Mouse (Mus musculus) Muller cell, postnatal 12 days (primary cell): ENCODE results near the gene Tti1.

Experiments used
- DNase-seq: peaks from one replicate; pipeline ENCODE4 v3.0.0-alpha.2; 2015; ENCODE audit errors: inconsistent ontology term

Gene Tti1

GRCm38 (mm10) chr2:158039662-158040061 lies 11.4 kb upstream of the Tti1 start:
- DNase-seq: no peak

- no peak for DNase-seq
These were observed 9.3 kb upstream of the Tti1 start for GRCm38 (mm10) chr2:158037571-158037970.

GRCm38 (mm10) chr2:158036953-158037352 lies 8.7 kb upstream of the Tti1 start:
- no peak for DNase-seq

GRCm38 (mm10) chr2:158036408-158036807 lies 8.2 kb upstream of the Tti1 start:
- no peak for DNase-seq

GRCm38 (mm10) chr2:158035813-158036212 lies 7.6 kb upstream of the Tti1 start:
- DNase-seq: no peak

GRCm38 (mm10) chr2:158030007-158030406 lies 1.8 kb upstream of the Tti1 start:
- DNase-seq: no peak

GRCm38 (mm10) chr2:158027855-158028353 lies 329 bp downstream of the Tti1 start:
- DNase-seq: no peak

- no peak for DNase-seq
These were observed 10.9 kb downstream of the Tti1 start for GRCm38 (mm10) chr2:158017330-158017729.

- no peak for DNase-seq
These were observed 15.6 kb downstream of the Tti1 start for GRCm38 (mm10) chr2:158012608-158013007.

- no peak for DNase-seq
These were observed 18.9 kb downstream of the Tti1 start for GRCm38 (mm10) chr2:158009373-158009772.

- no peak for DNase-seq
These were observed 22.6 kb downstream of the Tti1 start for GRCm38 (mm10) chr2:158005641-158006040.

- no peak for DNase-seq
These were observed 23.6 kb downstream of the Tti1 start for GRCm38 (mm10) chr2:158004620-158005019.

GRCm38 (mm10) chr2:157998817-157999216 lies 29.4 kb downstream of the Tti1 start:
- no peak for DNase-seq

GRCm38 (mm10) chr2:157992501-157992900 lies 35.7 kb downstream of the Tti1 start:
- DNase-seq: no peak

GRCm38 (mm10) chr2:157991026-157991425 lies 37.2 kb downstream of the Tti1 start:
- DNase-seq: no peak

GRCm38 (mm10) chr2:157989946-157990345 lies 38.3 kb downstream of the Tti1 start:
- DNase-seq: peak; percentile 11

GRCm38 (mm10) chr2:157988416-157989190 lies 39.6 kb downstream of the Tti1 start:
- no peak for DNase-seq

GRCm38 (mm10) chr2:157986235-157986634 lies 42.0 kb downstream of the Tti1 start:
- DNase-seq: no peak

GRCm38 (mm10) chr2:157985611-157986010 lies 42.6 kb downstream of the Tti1 start:
- DNase-seq: no peak

GRCm38 (mm10) chr2:157983276-157983675 lies 45.0 kb downstream of the Tti1 start:
- DNase-seq: no peak

- no peak for DNase-seq
These were observed 45.5 kb downstream of the Tti1 start for GRCm38 (mm10) chr2:157982727-157983126.

GRCm38 (mm10) chr2:157979241-157979640 lies 49.0 kb downstream of the Tti1 start:
- DNase-seq: no peak

GRCm38 (mm10) chr2:157975595-157975994 lies 52.6 kb downstream of the Tti1 start:
- no peak for DNase-seq
